Mouse (Mus musculus): Measurements from ENCODE around the gene Map4k5.

GRCm38 (mm10) chr12:69768841-69769240, 124.2 kb downstream of the Map4k5 start:
- TF ChIP-seq POLR2A (IDR thresholded peaks at IDR 0.05; ENCODE audit: insufficient read depth, low read length) (no peak), CTCF (IDR thresholded peaks at IDR 0.05; ENCODE audit: low read depth, low read length) (no peak), EP300 (IDR thresholded peaks at IDR 0.05; ENCODE audit: insufficient read depth, low read depth, low read length) (no peak)

Data from ES-Bruce4 (cell line).